Mouse (Mus musculus) CH12.LX (cell line): Measurements from ENCODE around the gene Cox15. TPM values are rescaled to one million over a fixed set of nuclear protein-coding genes. Genes with fewer than 3 reads are reported as not detected.

Experiments
- DNase-seq: peaks from one replicate; pipeline ENCODE4 v3.0.0-alpha.2; 2013; ENCODE audit errors: extremely low read depth
- H3K27ac ChIP-seq: 2 replicates; pipeline ENCODE4 v1.5.1; 2012; ENCODE audit warnings: low read depth, mild to moderate bottlenecking, control low read depth, moderate library complexity; ENCODE audit not compliant: insufficient read depth
- H3K27me3 ChIP-seq: replicated peaks from 2 replicates; pipeline ENCODE3; 2012; ENCODE audit warnings: inconsistent platforms
- H3K36me3 ChIP-seq, 2 experiments: replicated peaks in 1 of 2; 2 replicates each; pipeline versions ENCODE3 to v1.6.1; 2012; ENCODE audit warnings: inconsistent platforms in 1 of 2, low read length in 1 of 2, mild to moderate bottlenecking in 1 of 2, mixed read lengths in 1 of 2, moderate library complexity in 1 of 2; ENCODE audit not compliant: control insufficient read depth in 1 of 2, insufficient read depth in 1 of 2
- H3K4me1 ChIP-seq, 2 experiments: 2 replicates each; pipeline ENCODE4 v1.6.1; 2012; ENCODE audit warnings: inconsistent platforms in 1 of 2, moderate library complexity in 1 of 2; ENCODE audit not compliant: insufficient read depth in 2 of 2, control insufficient read depth in 1 of 2
- H3K4me2 ChIP-seq: 2 replicates; pipeline ENCODE4 v1.6.1; 2012; ENCODE audit warnings: low read depth, mild to moderate bottlenecking, control low read depth; ENCODE audit not compliant: poor library complexity, insufficient read depth, severe bottlenecking
- H3K4me3 ChIP-seq, 3 experiments: fragments of 150-350 bp in 1 of 3; sonication (generic) in 1 of 3; replicated peaks in 1 of 3; 2 replicates each; pipeline versions ENCODE3 to v1.5.1; 2011 to 2012; ENCODE audit warnings: low read depth in 2 of 3, low read length in 2 of 3, mild to moderate bottlenecking in 2 of 3, moderate library complexity in 2 of 3, control low read depth in 1 of 3, improper control_type of control experiment in 1 of 3, inconsistent platforms in 1 of 3, mixed read lengths in 1 of 3; ENCODE audit not compliant: poor library complexity in 1 of 3
- H3K79me2 ChIP-seq: replicated peaks from 2 replicates; pipeline ENCODE4 v1.6.1; 2012; ENCODE audit warnings: mild to moderate bottlenecking, moderate library complexity; ENCODE audit not compliant: control insufficient read depth, poor library complexity, insufficient read depth, severe bottlenecking; ENCODE audit errors: extremely low read depth
- H3K9ac ChIP-seq: 2 replicates; pipeline ENCODE4 v1.6.1; 2012; ENCODE audit warnings: low read depth, mild to moderate bottlenecking, control low read depth, moderate library complexity; ENCODE audit not compliant: insufficient read depth
- H3K9me3 ChIP-seq: replicated peaks from 2 replicates; pipeline ENCODE3; 2012; ENCODE audit warnings: low read length, inconsistent platforms, mixed read lengths
- BHLHE40 ChIP-seq: IDR thresholded peaks from 2 replicates; pipeline ENCODE4 v1.6.1; 2011; ENCODE audit warnings: mild to moderate bottlenecking, low read depth, low read length, improper control_type of control experiment
- CTCF ChIP-seq, 2 experiments: IDR thresholded peaks in 1 of 2; conservative IDR thresholded peaks in 1 of 2; 2 replicates each; pipeline ENCODE4 v1.5.1; 2011 to 2012; ENCODE audit warnings: low read depth in 2 of 2, low read length in 2 of 2, improper control_type of control experiment in 1 of 2, inconsistent platforms in 1 of 2, mild to moderate bottlenecking in 1 of 2, moderate library complexity in 1 of 2
- E2F4 ChIP-seq: IDR thresholded peaks from 2 replicates; pipeline ENCODE4 v1.6.1; 2011; ENCODE audit warnings: low read depth, low read length, improper control_type of control experiment; ENCODE audit not compliant: insufficient replicate concordance
- ELF1 ChIP-seq: IDR thresholded peaks from 2 replicates; pipeline ENCODE4 v1.6.1; 2014; ENCODE audit warnings: low read depth, mild to moderate bottlenecking, inconsistent platforms, low read length, improper control_type of control experiment
- EP300 ChIP-seq: IDR thresholded peaks from 2 replicates; pipeline ENCODE4 v1.6.1; 2011; ENCODE audit warnings: low read length, improper control_type of control experiment
- ETS1 ChIP-seq: conservative IDR thresholded peaks from 2 replicates; pipeline ENCODE4 v1.6.1; 2012; ENCODE audit warnings: low read depth, mild to moderate bottlenecking, inconsistent platforms, low read length, improper control_type of control experiment, moderate library complexity
- GABPA ChIP-seq: IDR thresholded peaks from 2 replicates; pipeline ENCODE4 v1.6.1; 2012; ENCODE audit warnings: low read depth, low read length, improper control_type of control experiment, inconsistent platforms; ENCODE audit not compliant: insufficient replicate concordance
- HCFC1 ChIP-seq: IDR thresholded peaks from 2 replicates; pipeline ENCODE4 v1.6.1; 2012; ENCODE audit warnings: low read depth, mild to moderate bottlenecking, inconsistent platforms, low read length, improper control_type of control experiment
- IRF4 ChIP-seq: IDR thresholded peaks from 2 replicates; pipeline ENCODE4 v1.6.1; 2014; ENCODE audit warnings: low read depth, mild to moderate bottlenecking, inconsistent platforms, low read length, improper control_type of control experiment
- JUND ChIP-seq: conservative IDR thresholded peaks from 2 replicates; pipeline ENCODE4 v1.6.1; 2011; ENCODE audit warnings: low read depth, low read length, improper control_type of control experiment
- MAFK ChIP-seq: IDR thresholded peaks from 2 replicates; pipeline ENCODE4 v1.6.1; 2011; ENCODE audit warnings: low read length, improper control_type of control experiment; ENCODE audit not compliant: insufficient replicate concordance
- MAZ ChIP-seq: IDR thresholded peaks from 2 replicates; pipeline ENCODE4 v1.6.1; 2012; ENCODE audit warnings: low read depth, mild to moderate bottlenecking, inconsistent platforms, low read length, improper control_type of control experiment, moderate library complexity
- MXI1 ChIP-seq: IDR thresholded peaks from 2 replicates; pipeline ENCODE4 v1.6.1; 2011; ENCODE audit warnings: mild to moderate bottlenecking, low read depth, low read length, improper control_type of control experiment
- MYC ChIP-seq: IDR thresholded peaks from 2 replicates; pipeline ENCODE4 v1.6.1; 2011; ENCODE audit warnings: low read depth, mild to moderate bottlenecking, improper control_type of control experiment, low read length
- NELFE ChIP-seq: IDR thresholded peaks from 2 replicates; pipeline ENCODE4 v1.6.1; 2011; ENCODE audit warnings: low read depth, low read length, improper control_type of control experiment
- PAX5 ChIP-seq: IDR thresholded peaks from 2 replicates; pipeline ENCODE4 v1.6.1; 2012; ENCODE audit warnings: low read length, inconsistent platforms, mixed read lengths
- POLR2A ChIP-seq: IDR thresholded peaks from 2 replicates; pipeline ENCODE4 v1.6.1; 2011; ENCODE audit warnings: low read depth, mild to moderate bottlenecking, improper control_type of control experiment, low read length
- POLR2AphosphoS2 ChIP-seq: IDR thresholded peaks from 2 replicates; pipeline ENCODE4 v1.6.1; 2011; ENCODE audit warnings: low read depth, low read length, improper control_type of control experiment
- RCOR1 ChIP-seq: conservative IDR thresholded peaks from 2 replicates; pipeline ENCODE4 v1.6.1; 2012; ENCODE audit warnings: low read depth, mild to moderate bottlenecking, inconsistent platforms, low read length, improper control_type of control experiment
- SIN3A ChIP-seq: IDR thresholded peaks from 2 replicates; pipeline ENCODE4 v1.6.1; 2012; ENCODE audit warnings: low read length, improper control_type of control experiment, inconsistent platforms
- TBP ChIP-seq: conservative IDR thresholded peaks from 2 replicates; pipeline ENCODE4 v1.6.1; 2011; ENCODE audit warnings: low read depth, low read length, improper control_type of control experiment
- ZC3H11A ChIP-seq: IDR thresholded peaks from 2 replicates; pipeline ENCODE4 v1.6.1; 2012; ENCODE audit warnings: low read depth, mild to moderate bottlenecking, inconsistent platforms, low read length, improper control_type of control experiment
- ZMIZ1 ChIP-seq: IDR thresholded peaks from 2 replicates; pipeline ENCODE4 v1.6.1; 2012; ENCODE audit warnings: low read depth, mild to moderate bottlenecking, inconsistent platforms, low read length, improper control_type of control experiment
- ZNF384 ChIP-seq: IDR thresholded peaks from 2 replicates; pipeline ENCODE4 v1.6.1; 2012; ENCODE audit warnings: low read depth, low read length, improper control_type of control experiment, inconsistent platforms
- dilution Hi-C: fragments of 300-500 bp; cut with MboI; formaldehyde crosslinking; loops from 2 replicates; pipeline ENCODE4 v1.14.3; 2020; ENCODE audit warnings: low sequenced_read_pairs; ENCODE audit not compliant: extremely low pct_unique_long_range_greater_than_20kb, extremely low pct_ligation_motif_present
- in situ Hi-C: fragments of 300-500 bp; cut with MboI; formaldehyde crosslinking; loops from 3 replicates; pipeline ENCODE4 v1.14.3; 2019; ENCODE audit warnings: low sequenced_read_pairs, low pct_ligation_motif_present, low pct_unique_long_range_greater_than_20kb, mixed read lengths
- polyA plus RNA-seq: library from polyadenylated mRNA; unstranded; fragments of >175 nt; gene quantifications from 2 replicates; pipeline ENCODE4 v1.2.1, GENCODE M21; 2012; ENCODE audit warnings: low read depth; ENCODE audit not compliant: insufficient read length
- total RNA-seq, 2 experiments: library from RNA; depleted of rRNA; stranded (reverse); fragments of 300-350 nt in 1 of 2; fragments of >200 nt in 1 of 2; gene quantifications; 2 replicates each; pipeline ENCODE4 v1.2.3; 2012 to 2014

Gene Cox15
- total and polyA plus RNA-seq, 3 experiments, result 17.4 to 26.9 (median 18.1) TPM

DNA sequence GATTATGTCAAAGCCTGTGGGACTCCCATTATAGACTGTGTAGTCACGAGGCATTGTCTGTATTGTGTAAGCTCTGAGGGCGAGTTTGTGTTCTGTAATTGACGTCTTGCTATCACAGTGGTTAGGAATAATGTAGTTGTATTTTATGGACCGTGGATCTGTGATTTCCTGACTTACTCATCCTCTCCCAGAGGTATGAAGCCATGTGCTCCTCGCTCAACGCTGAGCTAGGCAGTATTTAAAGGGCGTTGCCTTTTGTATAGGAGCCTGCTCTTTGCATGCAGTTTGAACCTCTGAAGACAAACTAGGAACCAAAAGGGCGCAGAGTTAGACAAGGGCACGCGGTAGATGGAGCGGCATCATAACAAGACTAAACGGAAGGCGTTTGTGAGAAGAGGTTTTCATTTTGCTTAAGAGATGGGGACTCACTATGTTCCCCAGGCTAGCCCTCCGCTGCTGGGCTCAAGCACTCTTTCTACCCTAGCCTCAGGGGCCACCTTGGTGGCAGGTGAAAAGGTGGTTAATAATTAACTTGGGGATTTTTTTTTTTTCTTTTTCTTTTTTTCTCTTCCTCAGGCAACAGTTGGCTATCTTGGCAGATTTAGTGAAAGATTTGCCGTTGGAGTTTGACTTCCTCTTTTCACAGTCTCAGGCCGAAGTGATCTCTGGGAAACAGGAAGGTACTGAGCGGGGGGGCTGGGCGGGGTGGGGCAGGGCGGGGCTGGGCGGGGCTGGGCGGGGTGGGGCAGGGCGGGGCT lies 41.5 kb downstream of the Cox15 start (continued):
- TF ChIP-seq IRF4, result peak; percentile 32
- TF ChIP-seq SIN3A, result peak; percentile 59; the same call in 1 of the 2 replicates
- TF ChIP-seq TBP, result peak; percentile 75
- TF ChIP-seq ZMIZ1, result 0 out of 2 replicates have a peak, but pooled peaks have one; percentile 34
- TF ChIP-seq GABPA, result no peak
- no peak; the same call in 1 of the 2 replicates for TF ChIP-seq BHLHE40
- TF ChIP-seq RCOR1, result 0 out of 2 replicates have a peak, but pooled peaks have one; percentile 61
- TF ChIP-seq MYC, result peak; percentile 92
- peak; percentile 76 for TF ChIP-seq NELFE
- no peak for TF ChIP-seq ZC3H11A
- TF ChIP-seq MXI1, result peak; percentile 80; the same call in 1 of the 2 replicates
- TF ChIP-seq PAX5, result no peak
- peak; percentile 78; the same call in 1 of the 2 replicates for TF ChIP-seq MAZ
- peak; percentile 76 for TF ChIP-seq POLR2A

DNA sequence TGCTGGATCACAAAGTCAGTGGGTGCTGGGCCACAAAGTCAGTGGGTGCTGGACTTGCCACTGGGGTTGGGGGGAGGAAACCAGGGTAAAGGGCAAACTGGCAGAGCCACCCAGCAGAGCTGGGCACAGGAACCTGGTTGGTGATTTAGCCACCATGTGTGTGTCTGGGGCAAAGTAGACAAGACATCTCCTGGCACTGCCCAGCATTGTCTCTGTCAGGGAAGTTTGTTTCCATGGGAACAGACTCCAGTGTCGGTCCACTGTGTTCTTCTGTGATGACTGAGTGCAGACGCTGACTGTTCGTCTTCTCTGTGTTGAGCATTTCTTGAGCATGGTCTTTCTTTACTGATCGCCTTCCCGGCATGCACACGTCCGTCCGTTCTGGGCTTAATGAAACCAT lies 43.5 kb downstream of the Cox15 start:
- Histone ChIP-seq H3K27me3 (no peaks in the 10 kb centered on the region), H3K9ac (no peak overlapping the region), H3K9me3 (no peaks in the 10 kb centered on the region)
- in situ Hi-C loops, result no loop called here
- TF ChIP-seq MAFK (no peak), HCFC1 (no peak), CTCF (conservative IDR thresholded peaks at IDR 0.05 in 1 of 2, IDR thresholded peaks at IDR 0.05 in 1 of 2; ENCODE audit: low read depth in 2 of 2, low read length in 2 of 2) (no peak), MXI1 (no peak), ZMIZ1 (no peak), GABPA (no peak), ZNF384 (no peak), ELF1 (no peak), POLR2AphosphoS2 (no peak), IRF4 (no peak), SIN3A (no peak), EP300 (no peak), JUND (no peak), NELFE (no peak), ETS1 (no peak), E2F4 (no peak), ZC3H11A (no peak), PAX5 (no peak), BHLHE40 (no peak)
- TF ChIP-seq, all 38 proteins: peak for 0
- H3K4me2 ChIP-seq, result no peak overlapping the region
- H3K36me3 ChIP-seq, result peaks cover 16 to 46% of the 10 kb centered on the region in 2 experiments
- H3K79me2 ChIP-seq, result no peaks in the 10 kb centered on the region
- H3K4me1 ChIP-seq, result peaks cover 10 to 35% of the 10 kb centered on the region in 2 experiments
- dilution Hi-C loops, result no loop called here
- no peak overlapping the region for H3K4me3 ChIP-seq
- no peak overlapping the region for H3K27ac ChIP-seq
- no peak for DNase-seq
